Mouse (Mus musculus): ENCODE measurements around the gene Abca17. TPM values are rescaled to one million over a fixed set of nuclear protein-coding genes. Genes with fewer than 3 reads are reported as not detected.

Gene Abca17
- polyA plus RNA-seq, 1 experiment from 2014 or later: not detected

Small RNA genes within 50 kb of the gene (microRNA-seq; reads per million reads assigned to microRNA genes)
- gene Gm24427 (ENCODE audit: borderline number of aligned reads) (not detected), gene Mir5134 (ENCODE audit: borderline number of aligned reads) (2.4 reads per million), gene Mir6965 (ENCODE audit: borderline number of aligned reads) (not detected)

Other genes with a start within 250 kb of the Abca17 start
- gene Pdpk1, start 200.1 kb downstream of the Abca17 start, polyA plus RNA-seq (2014; fragmentation: Nextera tagmentation; extraction: Ambion mirVana): 33.4 and 34.6 TPM in 2 replicates
- 30.6 and 37.5 TPM in 2 replicates for gene Amdhd2, start 187.3 kb downstream of the Abca17 start, polyA plus RNA-seq (2014; fragmentation: Nextera tagmentation; extraction: Ambion mirVana)
- gene Atp6v0c, start 181.4 kb downstream of the Abca17 start, polyA plus RNA-seq (2014; fragmentation: Nextera tagmentation; extraction: Ambion mirVana): 384 and 433 TPM in 2 replicates
- 3.7 and 5.4 TPM in 2 replicates for gene Tbc1d24, start 145.5 kb downstream of the Abca17 start, polyA plus RNA-seq (2014; fragmentation: Nextera tagmentation; extraction: Ambion mirVana)
- gene Ntn3, start 141.5 kb downstream of the Abca17 start, polyA plus RNA-seq (2014; fragmentation: Nextera tagmentation; extraction: Ambion mirVana): 6.2 and 7.1 TPM in 2 replicates
- 16.9 and 21.7 TPM in 2 replicates for gene Tedc2, start 130.2 kb downstream of the Abca17 start, polyA plus RNA-seq (2014; fragmentation: Nextera tagmentation; extraction: Ambion mirVana)
- gene Ccnf, start 99.6 kb downstream of the Abca17 start, polyA plus RNA-seq (2014; fragmentation: Nextera tagmentation; extraction: Ambion mirVana): 99.6 and 101 TPM in 2 replicates
- 5.3 and 7.7 TPM in 2 replicates for gene Abca3, start 882 bp upstream of the Abca17 start, polyA plus RNA-seq (2014; fragmentation: Nextera tagmentation; extraction: Ambion mirVana)
- 349 and 363 TPM in 2 replicates for gene Rnps1, start 63.5 kb upstream of the Abca17 start, polyA plus RNA-seq (2014; fragmentation: Nextera tagmentation; extraction: Ambion mirVana)
- gene Eci1, start 75.6 kb upstream of the Abca17 start, polyA plus RNA-seq (2014; fragmentation: Nextera tagmentation; extraction: Ambion mirVana): 74.6 and 77.2 TPM in 2 replicates
- gene Dnase1l2, start 92.0 kb upstream of the Abca17 start, polyA plus RNA-seq (2014; fragmentation: Nextera tagmentation; extraction: Ambion mirVana): 1.1 TPM in 2 replicates
- 10.3 and 11.1 TPM in 2 replicates for gene E4f1, start 119.2 kb upstream of the Abca17 start, polyA plus RNA-seq (2014; fragmentation: Nextera tagmentation; extraction: Ambion mirVana)
- gene Pgp, start 119.3 kb upstream of the Abca17 start, polyA plus RNA-seq (2014; fragmentation: Nextera tagmentation; extraction: Ambion mirVana): 53.7 and 54.9 TPM in 2 replicates
- gene Bricd5, start 122.8 kb upstream of the Abca17 start, polyA plus RNA-seq (2014; fragmentation: Nextera tagmentation; extraction: Ambion mirVana): 0.42 TPM in 1 of 2 replicates, not detected in the other
- gene Mlst8, start 128.0 kb upstream of the Abca17 start, polyA plus RNA-seq (2014; fragmentation: Nextera tagmentation; extraction: Ambion mirVana): 30.3 and 32.0 TPM in 2 replicates
- gene Caskin1, start 137.5 kb upstream of the Abca17 start, polyA plus RNA-seq (2014; fragmentation: Nextera tagmentation; extraction: Ambion mirVana): 2.6 and 2.8 TPM in 2 replicates
- 86.1 and 88.2 TPM in 2 replicates for gene Traf7, start 176.9 kb upstream of the Abca17 start, polyA plus RNA-seq (2014; fragmentation: Nextera tagmentation; extraction: Ambion mirVana)
- 1.4 and 1.8 TPM in 2 replicates for gene Rab26, start 183.1 kb upstream of the Abca17 start, polyA plus RNA-seq (2014; fragmentation: Nextera tagmentation; extraction: Ambion mirVana)
- gene Pkd1, start 198.8 kb upstream of the Abca17 start, polyA plus RNA-seq (2014; fragmentation: Nextera tagmentation; extraction: Ambion mirVana): 9.6 and 16.6 TPM in 2 replicates

Data from embryonic facial prominence, embryonic 11.5 days (tissue).